Mouse (Mus musculus): ENCODE measurements at regions not wholly inside any gene's neighbourhood (a gene's known extent, or its start where the extent isn't known, plus 50 kb on each side); places are given as distances from the start of the nearest gene placed in this dataset.
A peak's percentile ranks its signal among the peaks of the same experiment; 100 is the strongest.

DNA sequence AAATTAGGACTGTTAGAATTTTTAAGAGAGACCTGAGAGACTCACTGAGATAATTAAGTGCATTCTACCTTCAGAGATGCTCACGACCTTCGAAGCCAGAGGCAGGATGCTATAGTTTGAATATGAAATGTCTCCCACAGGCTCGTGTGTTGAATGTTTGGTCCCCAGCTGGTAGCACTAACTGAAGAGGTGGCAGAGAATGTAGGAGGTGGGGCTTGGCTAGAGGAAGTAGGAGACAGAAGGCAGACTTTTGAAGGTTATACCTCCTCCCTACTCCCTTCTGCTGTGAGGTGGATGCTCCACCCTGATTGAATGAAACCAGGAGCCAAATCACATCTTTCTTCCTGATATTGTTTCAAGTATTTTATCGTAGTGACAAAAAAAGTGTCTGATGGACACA is 79.3 kb upstream of the Otos start:
- Histone ChIP-seq H3K4me3 (no peak overlapping the region), H3K27me3 (no peaks in the 10 kb centered on the region), H3K4me1 (peaks cover 13% of the 10 kb centered on the region), H3K9ac (no peak overlapping the region), H3K36me3 (no peaks in the 10 kb centered on the region), H3K27ac (no peak overlapping the region), H3K4me2 (no peak overlapping the region), H3K9me3 (no peaks in the 10 kb centered on the region)
- no peak for ATAC-seq (ENCODE audit: insufficient number of reproducible peaks, low FRiP score, low TSS enrichment, low read depth)
- WGBS = 60% methylated on average over 4 of the region's 4 CpGs

DNA sequence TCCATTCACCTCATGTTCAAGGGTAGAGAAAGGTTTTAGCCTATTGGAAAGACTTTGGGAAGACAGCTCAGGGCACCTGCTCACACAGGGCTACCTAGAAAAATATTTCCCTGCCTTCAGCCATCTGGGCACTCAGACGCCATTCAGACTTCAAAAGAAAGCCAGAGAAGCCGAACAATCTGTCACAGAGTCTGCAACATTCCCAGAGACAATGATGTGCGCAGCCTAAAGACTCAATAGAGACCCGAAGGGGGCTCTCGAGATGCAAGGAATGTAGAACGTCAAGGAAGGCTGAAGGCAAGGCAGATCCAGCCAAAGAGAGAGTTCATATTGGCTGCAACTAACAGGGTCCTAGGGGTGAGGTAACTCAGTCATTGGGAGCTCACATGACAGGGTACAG is 78.7 kb upstream of the Otos start:
- no peaks in the 10 kb centered on the region for H3K9me3 ChIP-seq
- H3K27ac ChIP-seq = no peak overlapping the region
- no peak for ATAC-seq (ENCODE audit: insufficient number of reproducible peaks, low FRiP score, low TSS enrichment, low read depth)
- no peaks in the 10 kb centered on the region for H3K27me3 ChIP-seq
- H3K36me3 ChIP-seq = no peaks in the 10 kb centered on the region
- no peak overlapping the region for H3K9ac ChIP-seq
- H3K4me3 ChIP-seq = no peak overlapping the region
- no peak overlapping the region for H3K4me2 ChIP-seq
- peaks cover 13% of the 10 kb centered on the region for H3K4me1 ChIP-seq
- WGBS = 69% methylated on average over 6 of the region's 6 CpGs

DNA sequence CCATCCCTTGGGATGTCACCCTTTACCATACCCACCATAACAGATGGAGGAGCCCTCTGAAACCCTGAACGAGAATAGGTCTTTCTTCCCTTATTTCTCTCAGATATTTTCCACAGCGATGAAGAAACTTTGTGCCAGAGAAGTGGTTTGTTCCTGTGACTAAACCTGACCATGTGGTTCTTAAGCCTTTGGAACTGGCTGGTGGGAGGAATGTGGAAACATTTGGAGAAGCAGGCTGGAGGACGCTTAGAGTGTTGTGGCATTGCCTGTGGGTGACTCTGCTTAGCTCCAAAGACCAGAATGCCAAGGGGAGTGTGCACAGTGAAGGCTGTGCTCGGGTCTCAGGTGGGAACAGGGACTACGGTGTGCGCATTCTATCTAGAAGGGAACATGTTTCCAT is 77.7 kb upstream of the Otos start:
- H3K4me2 ChIP-seq = no peak overlapping the region
- WGBS = 77% methylated on average over 6 of the region's 6 CpGs
- H3K27ac ChIP-seq = no peak overlapping the region
- H3K9ac ChIP-seq = no peak overlapping the region
- H3K4me1 ChIP-seq = peaks cover 13% of the 10 kb centered on the region
- no peaks in the 10 kb centered on the region for H3K27me3 ChIP-seq
- H3K36me3 ChIP-seq = no peaks in the 10 kb centered on the region
- no peak overlapping the region for H3K4me3 ChIP-seq
- ATAC-seq (ENCODE audit: insufficient number of reproducible peaks, low FRiP score, low TSS enrichment, low read depth) = no peak
- H3K9me3 ChIP-seq = no peaks in the 10 kb centered on the region

DNA sequence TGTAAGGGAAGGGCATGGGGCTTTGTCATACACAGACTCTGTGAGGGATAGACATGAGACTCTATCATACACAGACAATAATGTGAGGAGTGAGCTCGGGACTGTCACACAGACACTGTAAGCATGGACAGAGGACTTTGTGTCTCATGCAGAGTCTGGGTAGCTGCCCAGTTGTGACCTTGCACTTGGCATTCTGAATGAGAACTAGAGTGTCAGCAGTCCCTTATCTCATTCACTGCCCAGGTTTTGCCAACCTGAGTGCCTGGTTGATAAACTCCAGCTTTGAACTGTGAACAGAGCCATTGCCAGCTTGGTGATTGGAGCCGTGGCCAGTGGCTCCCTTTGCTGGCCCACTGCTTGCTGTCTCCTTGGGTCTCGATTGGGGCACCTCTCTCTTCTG is 75.5 kb upstream of the Otos start:
- no peak overlapping the region for H3K4me3 ChIP-seq
- ATAC-seq (ENCODE audit: insufficient number of reproducible peaks, low FRiP score, low TSS enrichment, low read depth) = no peak

DNA sequence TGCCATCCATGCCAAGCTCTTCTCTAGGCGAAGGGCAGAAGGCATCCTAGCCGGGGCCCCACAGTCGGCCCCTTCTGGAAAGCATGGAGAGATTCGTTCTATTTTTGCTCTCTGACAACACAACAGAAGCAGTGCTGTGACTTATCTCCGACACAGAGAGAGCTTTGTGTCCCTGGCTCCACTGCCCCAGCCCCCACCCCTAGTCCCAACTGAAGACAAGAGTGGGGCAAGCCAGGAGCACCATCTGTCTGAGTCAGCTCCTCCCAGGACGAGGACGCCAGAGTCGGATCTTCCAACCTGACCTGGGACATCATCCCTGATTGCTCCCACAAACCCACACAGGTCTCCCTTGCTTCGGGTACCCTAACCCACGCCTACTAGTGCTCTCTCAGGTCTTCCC is 71.9 kb upstream of the Otos start:
- no peak overlapping the region for H3K9ac ChIP-seq
- no peak overlapping the region for H3K4me3 ChIP-seq
- no peak overlapping the region for H3K4me2 ChIP-seq
- H3K36me3 ChIP-seq = no peaks in the 10 kb centered on the region
- no peaks in the 10 kb centered on the region for H3K9me3 ChIP-seq
- no peak for ATAC-seq (ENCODE audit: insufficient number of reproducible peaks, low FRiP score, low TSS enrichment, low read depth)
- no peak overlapping the region for H3K27ac ChIP-seq
- H3K4me1 ChIP-seq = peaks cover 5% of the 10 kb centered on the region; the same call in 1 of the 2 replicates
- no peaks in the 10 kb centered on the region for H3K27me3 ChIP-seq
- 71% methylated on average over 10 of the region's 10 CpGs for WGBS

More for the DNA sequence above, 75.5 kb upstream of the Otos start:
- Histone ChIP-seq H3K27me3 (no peaks in the 10 kb centered on the region), H3K9ac (no peak overlapping the region), H3K27ac (no peak overlapping the region), H3K36me3 (no peaks in the 10 kb centered on the region), H3K4me2 (no peak overlapping the region), H3K4me1 (no peaks in the 10 kb centered on the region), H3K9me3 (no peaks in the 10 kb centered on the region)
- 71% methylated on average over 3 of the region's 3 CpGs for WGBS

DNA sequence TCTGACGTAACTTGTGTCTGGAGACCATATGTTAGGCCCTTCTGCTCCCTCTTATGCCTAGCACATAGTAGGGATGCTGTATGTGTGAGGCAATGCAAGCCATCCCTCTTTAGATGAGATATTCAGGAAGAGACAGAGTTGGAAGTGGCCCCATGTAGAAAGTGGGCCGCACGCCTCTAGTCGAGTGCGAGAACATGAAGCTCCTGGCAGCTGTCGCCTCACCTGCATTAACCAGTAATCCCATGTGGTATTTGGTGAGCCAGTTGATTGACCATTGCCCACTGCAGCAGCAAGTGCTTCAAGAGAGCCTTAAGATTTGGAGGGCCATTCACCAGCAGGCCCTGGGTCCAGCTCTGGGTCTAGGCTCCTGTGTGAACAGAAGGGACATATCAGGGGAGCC is 71.2 kb upstream of the Otos start:
- H3K27me3 ChIP-seq = no peaks in the 10 kb centered on the region
- no peak overlapping the region for H3K4me3 ChIP-seq
- 91% methylated on average over 6 of the region's 6 CpGs for WGBS
- no peaks in the 10 kb centered on the region for H3K9me3 ChIP-seq
- H3K4me1 ChIP-seq = peaks cover 10% of the 10 kb centered on the region
- H3K27ac ChIP-seq = no peak overlapping the region
- no peaks in the 10 kb centered on the region for H3K36me3 ChIP-seq
- no peak for ATAC-seq (ENCODE audit: insufficient number of reproducible peaks, low FRiP score, low TSS enrichment, low read depth)
- H3K9ac ChIP-seq = no peak overlapping the region
- no peak overlapping the region for H3K4me2 ChIP-seq

DNA sequence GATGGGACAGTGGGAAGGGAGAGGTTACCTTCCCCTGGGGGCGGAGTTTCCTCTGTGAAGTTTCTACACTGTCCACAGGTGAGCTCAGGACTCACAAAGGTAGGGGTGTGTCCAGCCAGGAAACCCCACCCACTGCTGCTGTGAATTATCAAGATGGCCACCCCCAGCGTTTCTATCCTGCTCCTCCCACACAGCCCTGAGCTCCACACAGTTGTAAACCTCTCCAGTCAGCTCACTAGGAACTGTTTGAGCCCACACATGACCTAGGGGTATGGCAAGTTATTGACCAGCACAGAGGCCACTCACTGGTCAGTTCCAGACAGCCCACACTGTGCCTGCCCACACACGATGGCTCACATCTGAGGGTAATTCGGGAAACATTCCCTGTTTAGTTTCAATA is 69.5 kb upstream of the Otos start:
- WGBS = 67% methylated on average over 4 of the region's 4 CpGs
- no peak overlapping the region for H3K4me3 ChIP-seq
- no peak overlapping the region for H3K9ac ChIP-seq
- no peaks in the 10 kb centered on the region for H3K36me3 ChIP-seq
- no peak overlapping the region for H3K4me2 ChIP-seq
- H3K4me1 ChIP-seq = peaks cover 10% of the 10 kb centered on the region
- ATAC-seq (ENCODE audit: insufficient number of reproducible peaks, low FRiP score, low TSS enrichment, low read depth) = peak; percentile 15; the same call in 1 of the 2 replicates
- no peak overlapping the region for H3K27ac ChIP-seq
- no peaks in the 10 kb centered on the region for H3K27me3 ChIP-seq
- no peaks in the 10 kb centered on the region for H3K9me3 ChIP-seq

DNA sequence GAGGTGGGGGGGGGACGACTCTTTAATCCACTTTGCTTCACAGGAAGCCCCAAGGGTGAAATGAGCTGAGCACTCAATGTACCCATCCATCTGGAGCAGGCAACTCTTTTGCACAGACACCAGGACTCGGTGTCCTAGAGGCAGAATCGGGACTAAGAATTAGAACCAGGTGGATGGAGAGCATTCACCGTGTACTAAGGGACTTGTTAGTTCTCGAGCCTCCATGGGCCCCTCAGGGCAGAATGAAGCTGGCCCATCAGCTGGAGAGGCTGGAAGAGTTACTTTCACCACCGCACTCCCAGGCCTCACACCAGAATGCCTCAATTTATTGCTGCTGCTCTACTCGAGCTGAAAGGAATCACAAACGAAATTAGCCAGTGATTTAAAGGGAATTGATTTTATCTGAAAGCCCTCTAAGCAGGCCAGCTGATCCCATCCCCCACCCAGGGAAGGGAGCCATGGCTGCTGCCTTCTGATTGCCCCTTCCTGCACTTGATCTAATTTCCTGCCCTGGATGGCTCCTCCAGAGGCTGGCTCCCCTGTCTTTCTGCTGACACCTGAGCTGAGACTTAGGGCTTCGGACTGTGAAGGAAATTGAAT is 66.2 kb upstream of the Otos start:
- Histone ChIP-seq H3K27me3 (no peaks in the 10 kb centered on the region), H3K4me2 (no peak overlapping the region), H3K4me3 (no peak overlapping the region), H3K4me1 (peaks cover 10% of the 10 kb centered on the region), H3K9ac (no peak overlapping the region), H3K27ac (no peak overlapping the region), H3K36me3 (no peaks in the 10 kb centered on the region), H3K9me3 (no peaks in the 10 kb centered on the region)
- no peak for ATAC-seq (ENCODE audit: insufficient number of reproducible peaks, low FRiP score, low TSS enrichment, low read depth)
- WGBS = 14% methylated on average over 9 of the region's 9 CpGs

DNA sequence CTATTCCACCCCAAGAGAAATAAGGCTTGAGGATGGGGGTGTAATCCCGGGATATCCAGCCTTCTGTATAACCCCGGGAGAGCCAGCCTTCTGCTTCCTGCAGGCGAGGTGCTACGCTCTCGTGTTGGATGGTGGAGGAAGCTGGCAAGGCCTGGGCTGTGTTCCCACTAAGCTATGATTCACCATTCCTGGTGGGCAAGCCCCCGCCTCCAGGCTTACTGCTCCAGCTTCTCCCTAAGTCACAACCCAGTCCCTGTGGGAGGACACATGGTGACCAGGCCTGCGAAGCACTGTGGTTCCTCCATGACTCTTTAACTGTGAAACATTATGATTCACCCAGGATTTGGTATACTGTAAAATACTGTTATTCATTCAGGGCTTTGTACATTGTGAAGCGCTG is 63.7 kb upstream of the Otos start:
- Histone ChIP-seq H3K9me3 (no peaks in the 10 kb centered on the region), H3K4me2 (no peak overlapping the region), H3K27ac (no peak overlapping the region), H3K4me3 (no peak overlapping the region), H3K36me3 (no peaks in the 10 kb centered on the region), H3K27me3 (no peaks in the 10 kb centered on the region), H3K4me1 (peaks cover 19% of the 10 kb centered on the region), H3K9ac (no peak overlapping the region)
- no peak for ATAC-seq (ENCODE audit: insufficient number of reproducible peaks, low FRiP score, low TSS enrichment, low read depth)
- WGBS = 75% methylated on average over 8 of the region's 8 CpGs

DNA sequence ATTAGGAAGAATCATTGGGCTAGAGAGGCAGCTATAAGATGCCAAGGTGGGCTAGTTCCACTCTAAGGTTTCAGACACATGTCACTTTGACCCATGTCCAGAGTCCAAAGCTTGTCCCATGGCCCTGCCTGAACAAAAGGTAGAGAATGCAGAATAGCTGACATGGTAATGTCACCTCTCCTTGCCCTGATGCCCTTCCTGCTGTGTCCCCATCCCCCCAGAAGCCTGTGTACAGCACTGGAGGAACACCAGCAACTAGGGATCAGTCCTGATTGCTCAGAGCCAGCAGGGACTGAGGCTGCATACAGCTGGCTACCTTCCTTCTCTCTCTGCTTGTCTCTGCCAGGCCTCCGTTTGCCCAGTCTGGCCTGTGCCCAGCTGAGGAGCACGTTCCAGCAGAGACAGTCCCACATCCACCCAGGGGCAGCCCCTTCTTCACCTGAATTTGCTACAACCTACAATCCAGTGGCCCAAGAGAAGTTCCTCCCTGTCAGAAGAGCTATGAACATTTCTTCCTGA is 61.7 kb upstream of the Otos start:
- ATAC-seq (ENCODE audit: insufficient number of reproducible peaks, low FRiP score, low TSS enrichment, low read depth) = no peak
- H3K36me3 ChIP-seq = no peaks in the 10 kb centered on the region
- H3K27me3 ChIP-seq = no peaks in the 10 kb centered on the region
- no peak overlapping the region for H3K4me3 ChIP-seq
- peaks cover 14% of the 10 kb centered on the region for H3K4me1 ChIP-seq
- H3K9ac ChIP-seq = no peak overlapping the region
- H3K4me2 ChIP-seq = no peak overlapping the region
- WGBS = 85% methylated on average over 2 of the region's 2 CpGs
- H3K9me3 ChIP-seq = no peaks in the 10 kb centered on the region
- H3K27ac ChIP-seq = no peak overlapping the region

DNA sequence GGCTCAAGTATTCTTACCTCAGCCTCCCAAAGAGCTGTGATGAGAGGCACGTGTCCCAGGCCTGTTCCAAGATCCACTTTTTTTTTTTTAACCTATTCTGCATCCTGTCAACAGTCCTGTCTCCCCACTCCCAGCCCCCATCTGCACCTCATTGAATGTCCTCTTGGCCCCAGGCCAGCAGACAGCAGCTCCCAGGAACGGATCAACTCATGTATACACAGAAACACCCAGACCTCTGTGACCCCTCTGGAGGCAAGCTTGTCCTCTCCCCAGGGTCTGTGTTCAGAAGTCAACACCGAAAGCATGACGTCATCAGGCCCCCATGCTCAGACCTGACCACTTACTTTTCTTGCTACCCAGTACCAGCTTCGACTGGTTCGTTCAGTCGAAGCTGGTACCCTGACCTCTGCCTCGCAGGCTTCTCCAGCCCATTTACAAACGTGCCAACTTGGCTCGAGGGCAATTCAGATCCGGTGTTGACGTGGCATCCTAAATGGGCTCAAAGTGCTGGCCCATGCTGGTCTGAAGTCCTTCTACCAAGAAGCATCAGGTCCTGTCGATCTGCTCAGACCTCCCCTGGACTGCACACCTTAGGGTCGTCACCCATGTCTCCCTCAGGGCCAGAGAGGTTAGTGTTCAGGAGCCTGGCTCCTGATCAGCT is 60.7 kb upstream of the Otos start:
- no peak overlapping the region for H3K4me3 ChIP-seq
- H3K36me3 ChIP-seq = no peaks in the 10 kb centered on the region
- no peak for ATAC-seq (ENCODE audit: insufficient number of reproducible peaks, low FRiP score, low TSS enrichment, low read depth)
- 65% methylated on average over 14 of the region's 14 CpGs for WGBS
- no peak overlapping the region for H3K27ac ChIP-seq
- no peaks in the 10 kb centered on the region for H3K9me3 ChIP-seq
- no peak overlapping the region for H3K9ac ChIP-seq
- H3K4me2 ChIP-seq = no peak overlapping the region
- H3K27me3 ChIP-seq = no peaks in the 10 kb centered on the region
- peaks cover 9% of the 10 kb centered on the region; the same call in 1 of the 2 replicates for H3K4me1 ChIP-seq

DNA sequence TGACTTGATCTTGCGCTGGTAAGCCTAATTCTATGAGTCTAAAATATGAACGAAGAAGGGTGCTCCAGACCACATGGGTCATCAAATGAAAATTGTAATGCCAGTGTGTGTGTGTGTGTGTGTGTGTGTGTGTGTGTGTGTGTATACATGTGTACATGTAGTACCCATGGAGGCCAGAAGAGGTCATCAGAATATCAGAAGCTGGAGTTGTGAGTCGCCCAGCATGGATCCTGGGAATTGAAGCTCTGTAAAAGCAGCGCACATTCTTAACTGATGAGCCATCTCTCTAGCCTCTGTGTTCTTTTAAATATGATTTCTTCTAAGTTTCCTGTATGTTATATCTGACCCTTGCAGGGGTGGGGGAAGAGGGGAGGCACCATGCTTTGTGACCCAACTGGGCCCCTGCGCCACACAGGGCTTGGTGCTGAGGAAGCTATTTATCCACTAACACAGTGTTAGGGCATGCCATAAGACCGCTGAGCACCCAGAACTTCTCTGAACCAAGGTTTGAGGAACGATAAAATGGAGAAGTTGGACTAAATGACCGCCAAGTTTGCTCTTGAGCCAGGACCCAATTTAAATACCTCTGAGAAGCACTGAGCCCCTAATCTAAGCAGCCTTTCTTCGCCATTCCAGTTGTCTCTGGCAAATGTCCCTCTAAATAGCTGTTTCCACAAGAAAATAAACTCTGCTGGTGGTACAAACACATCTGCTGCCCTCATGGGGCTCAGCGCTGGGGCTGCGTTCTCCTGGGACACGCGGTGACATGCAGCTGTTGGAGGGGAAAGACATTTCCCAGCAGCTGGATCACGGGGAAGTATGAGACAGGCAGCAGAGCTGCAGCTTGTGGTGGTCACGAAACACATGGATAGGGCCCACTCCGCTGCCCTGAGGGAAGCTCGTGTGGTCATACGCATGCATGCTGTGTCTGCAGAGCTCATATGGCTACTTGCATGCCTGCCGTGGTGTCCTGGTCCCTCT is 59.6 kb upstream of the Otos start:
- Histone ChIP-seq H3K36me3 (no peaks in the 10 kb centered on the region), H3K27me3 (no peaks in the 10 kb centered on the region), H3K4me3 (no peak overlapping the region), H3K27ac (peak overlapping the region; percentile 47; the same call in 1 of the 2 replicates), H3K4me1 (peaks cover 16% of the 10 kb centered on the region), H3K9ac (no peak overlapping the region), H3K9me3 (no peaks in the 10 kb centered on the region), H3K4me2 (no peak overlapping the region)
- ATAC-seq (ENCODE audit: insufficient number of reproducible peaks, low FRiP score, low TSS enrichment, low read depth) = 0 out of 2 replicates have a peak, but pooled peaks have one; percentile 52
- WGBS = 72% methylated on average over 19 of the region's 19 CpGs
